Mouse (Mus musculus) CD4-positive helper T cell, adult 2 months (primary cell): ENCODE measurements around the gene Ccdc57.
"Not testable (repeated sequence)": the region's sequence is repeated elsewhere in the genome, so short reads cannot be mapped to it uniquely, and the experiment has no call there.

ENCODE experiments used
- DNase-seq: peaks from one replicate; pipeline ENCODE4 v3.0.0-alpha.2; 2012; ENCODE audit warnings: low read depth, missing footprints, low spot score

Ccdc57 gene

DNA sequence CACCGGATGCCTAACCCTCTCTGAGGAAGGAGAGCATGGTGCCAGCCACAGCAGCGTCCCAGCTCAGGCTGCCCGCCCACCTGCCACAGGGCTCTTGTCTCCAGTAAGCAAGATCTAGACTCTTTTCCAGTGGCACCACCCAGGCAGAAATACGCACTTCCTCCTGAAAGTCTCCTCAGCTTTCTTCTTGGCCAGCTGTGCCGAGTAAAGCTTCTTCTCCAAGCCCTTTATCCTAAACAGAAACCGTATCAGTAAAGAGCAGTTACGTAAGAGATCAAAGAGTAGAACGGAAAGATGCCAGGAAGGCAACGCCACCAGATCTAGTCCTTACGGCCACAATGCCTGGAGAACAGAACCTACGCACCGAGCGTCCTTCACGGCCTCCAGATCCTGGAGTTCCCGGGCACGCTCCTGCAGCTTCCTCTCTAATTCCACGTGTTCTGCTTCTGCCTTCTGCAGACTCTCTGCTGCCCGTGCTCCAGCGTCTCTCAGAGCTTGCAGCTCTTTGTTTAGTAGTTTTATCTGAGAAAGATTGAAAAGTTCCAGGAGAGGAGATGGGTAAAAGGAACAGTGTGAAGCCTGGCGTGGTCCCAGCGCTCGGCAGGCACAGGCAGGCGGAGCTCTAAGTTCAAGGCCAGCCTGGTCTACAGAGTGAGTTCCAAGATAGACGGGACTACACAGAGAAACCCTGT, 29.4 kb downstream of the Ccdc57 start:
- DNase-seq = no peak

DNA sequence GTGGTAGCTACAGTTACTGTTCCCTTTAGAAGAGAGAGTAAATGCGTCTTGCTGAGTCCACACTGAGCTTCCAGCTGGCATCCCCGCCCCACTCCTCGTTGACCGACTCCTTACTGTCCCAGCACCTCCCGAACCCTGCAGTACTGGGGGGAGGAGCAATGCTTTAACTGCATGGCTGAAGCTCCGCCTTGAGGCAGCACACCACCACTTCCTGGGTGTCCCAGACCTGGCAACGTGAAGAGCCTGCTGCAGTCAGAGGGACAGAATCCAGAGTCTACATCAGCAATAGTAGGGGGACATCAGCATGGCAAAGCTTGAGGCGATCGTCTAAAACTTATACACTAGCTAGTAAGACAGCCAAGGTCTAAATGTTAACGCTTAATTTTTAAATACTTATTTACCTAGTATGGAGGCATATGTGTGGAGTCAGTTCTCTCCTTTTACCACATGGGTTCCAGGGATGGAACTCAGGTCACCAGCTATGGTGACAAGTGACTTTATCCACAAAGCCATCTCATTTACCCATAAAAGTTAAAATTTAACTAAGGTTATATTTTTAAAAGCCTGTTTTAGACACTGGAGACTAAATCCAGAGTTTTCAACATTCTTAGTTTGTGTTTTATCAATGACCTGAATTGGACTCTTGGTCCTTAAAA, 30.1 kb downstream of the Ccdc57 start:
- peak; percentile 12 for DNase-seq

DNA sequence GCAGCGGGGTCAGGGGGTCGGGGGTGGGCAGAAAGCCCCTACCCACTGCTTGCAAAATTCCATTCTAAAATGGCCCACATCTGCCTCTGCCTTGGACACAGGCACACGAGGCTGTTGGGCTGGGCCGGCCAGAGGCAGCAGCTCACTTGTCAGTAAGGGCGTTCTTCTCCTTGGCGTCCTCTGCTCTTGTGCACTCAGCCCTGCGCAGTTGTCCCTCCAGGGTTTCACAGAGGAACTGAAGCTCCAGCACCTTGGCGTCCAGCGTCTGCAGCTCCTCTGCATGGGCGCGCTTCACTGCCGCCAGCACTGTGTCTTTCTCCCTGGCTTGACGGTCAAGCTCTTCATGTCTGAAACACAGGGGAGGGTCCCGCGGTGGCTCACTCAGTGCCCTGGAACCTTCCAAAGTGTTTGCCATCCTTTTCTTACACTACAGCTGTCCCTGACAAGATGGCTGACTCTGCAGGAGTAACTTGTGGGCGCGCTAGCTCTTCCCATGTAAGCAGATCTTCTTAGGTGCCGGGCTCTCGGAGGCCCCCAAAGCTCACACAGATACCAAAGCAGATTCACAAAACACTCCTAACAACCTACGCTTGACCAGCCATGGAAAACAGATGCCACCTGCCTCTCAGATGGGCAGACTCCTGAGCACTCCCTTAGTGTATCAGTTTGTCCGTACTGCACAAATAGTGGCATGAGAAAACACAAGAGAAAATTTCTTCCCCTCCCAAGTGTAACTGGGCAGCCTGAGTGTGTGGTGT, 30.8 kb downstream of the Ccdc57 start:
- no peak for DNase-seq

DNA sequence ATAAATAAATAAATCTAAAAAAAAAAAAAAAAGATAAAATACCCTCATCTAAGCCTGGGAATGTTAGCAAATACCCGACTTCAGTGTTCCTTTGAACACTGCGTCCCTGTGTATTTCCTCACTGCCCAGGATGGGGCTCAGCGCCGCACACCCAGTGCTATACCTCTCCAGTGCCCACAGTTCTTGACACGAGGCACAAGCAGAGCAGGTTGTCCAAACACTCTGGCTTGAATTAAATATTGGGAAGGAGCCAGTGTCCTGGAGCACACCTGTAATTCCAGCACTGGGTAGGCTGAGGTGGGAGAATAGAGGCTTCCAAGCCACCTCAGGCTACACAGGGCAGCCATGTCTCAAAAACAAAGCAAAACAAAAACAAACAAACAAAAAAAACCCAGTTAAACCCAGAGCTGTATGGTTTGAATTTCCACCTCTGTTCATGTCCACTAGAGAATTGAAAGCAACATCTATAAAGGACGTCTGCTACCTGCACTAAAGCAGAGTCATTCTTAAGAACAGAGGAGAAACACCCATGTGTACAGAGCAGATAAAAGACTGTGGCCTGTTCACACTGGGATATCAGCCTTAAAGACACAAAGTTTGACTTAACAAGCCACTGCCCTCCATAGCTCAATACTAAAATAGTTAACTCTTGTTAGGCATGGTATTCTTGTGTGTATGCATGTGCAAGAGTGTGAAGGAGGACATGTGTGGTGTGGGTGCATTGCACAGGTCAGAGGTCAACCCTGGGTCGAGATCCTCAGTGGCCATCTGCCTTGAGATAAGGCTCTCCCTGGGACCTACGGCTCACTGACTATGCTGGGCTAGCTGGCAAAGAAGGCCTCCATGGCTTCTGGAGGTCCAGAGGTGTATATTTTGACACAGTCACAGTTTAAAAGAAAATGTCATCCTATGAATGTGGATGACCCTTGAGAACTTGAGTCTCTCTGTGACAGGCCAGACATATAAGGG, 32.1 kb downstream of the Ccdc57 start:
- no peak for DNase-seq

DNA sequence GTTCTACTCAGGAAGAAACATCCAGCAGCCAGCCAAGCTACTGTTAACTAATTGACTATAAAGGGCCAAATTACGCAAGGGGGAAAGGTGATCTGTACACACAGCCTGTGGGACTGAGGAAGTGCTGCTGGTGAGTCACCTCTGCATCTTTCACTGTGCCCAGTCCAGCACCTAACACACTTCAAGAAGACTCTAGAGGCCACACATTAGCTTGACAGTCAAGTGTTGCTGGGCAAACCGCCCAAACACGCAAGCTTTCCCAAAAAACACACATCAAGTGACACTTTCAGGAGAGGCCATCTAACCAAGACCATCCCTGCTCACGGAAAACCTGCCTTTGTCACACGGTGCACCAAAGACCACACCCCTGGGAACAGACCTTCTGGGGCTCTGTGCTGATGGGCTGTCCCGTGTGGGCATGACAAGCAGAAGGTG, 34.5 kb downstream of the Ccdc57 start:
- no peak for DNase-seq

DNA sequence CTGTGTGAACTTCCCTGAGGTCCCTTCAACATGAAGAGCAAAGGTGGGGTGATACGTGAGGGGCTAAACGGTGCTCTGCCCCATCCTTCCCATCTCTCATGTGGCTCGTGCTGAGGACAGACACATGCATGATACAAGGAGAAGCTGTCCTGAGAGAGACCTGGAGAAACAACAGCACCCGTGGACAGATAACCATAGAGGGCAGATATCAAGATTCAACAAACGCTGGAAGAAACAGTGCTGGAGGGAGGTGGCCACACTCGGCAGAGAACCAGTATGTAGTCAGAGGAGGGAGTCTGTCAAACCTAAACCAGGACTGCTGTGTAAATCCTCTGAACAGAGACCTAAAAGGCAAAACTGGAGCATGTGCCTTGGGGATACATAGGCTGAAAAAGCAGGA, 37.2 kb downstream of the Ccdc57 start:
- DNase-seq = no peak

DNA sequence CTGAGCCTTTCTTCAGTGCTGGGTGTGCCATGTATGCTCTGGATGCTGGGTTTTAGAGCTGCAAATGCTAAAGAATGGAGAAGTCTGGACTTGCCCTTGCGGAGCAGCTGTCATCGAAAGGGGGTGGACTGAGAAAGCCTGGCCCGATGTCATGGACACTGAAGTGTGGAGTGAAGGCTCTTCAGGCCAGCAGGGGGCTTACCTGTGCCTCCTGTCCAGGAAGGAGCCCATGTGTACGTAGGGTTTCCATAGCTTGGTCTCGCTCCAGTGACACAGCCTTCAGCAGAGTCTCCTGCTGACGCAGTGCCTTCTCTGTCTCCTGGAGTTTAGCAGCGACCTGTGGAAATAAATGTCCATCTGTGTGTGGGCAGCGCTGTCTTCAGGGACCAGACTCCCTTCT, 38.3 kb downstream of the Ccdc57 start:
- no peak for DNase-seq

DNA sequence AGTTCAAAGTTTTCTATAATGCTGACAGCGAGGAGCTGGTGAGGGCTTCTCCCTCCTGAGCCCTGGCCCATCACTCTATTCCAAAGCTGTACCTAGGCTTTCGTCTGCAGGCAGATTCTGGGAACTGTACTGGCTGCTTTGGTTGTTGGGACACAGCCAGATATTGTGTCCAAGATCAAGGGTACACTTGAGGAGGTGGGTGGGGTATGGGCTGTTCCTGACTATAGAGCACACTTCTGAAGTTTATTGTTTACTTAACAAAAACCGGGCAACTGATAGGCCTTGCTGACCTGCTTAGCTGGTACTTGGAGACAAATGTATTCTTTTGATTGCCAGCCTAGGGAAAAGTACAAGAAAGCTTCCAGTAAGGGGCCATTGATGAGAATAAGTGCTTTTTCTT, 43.5 kb downstream of the Ccdc57 start:
- DNase-seq = no peak

DNA sequence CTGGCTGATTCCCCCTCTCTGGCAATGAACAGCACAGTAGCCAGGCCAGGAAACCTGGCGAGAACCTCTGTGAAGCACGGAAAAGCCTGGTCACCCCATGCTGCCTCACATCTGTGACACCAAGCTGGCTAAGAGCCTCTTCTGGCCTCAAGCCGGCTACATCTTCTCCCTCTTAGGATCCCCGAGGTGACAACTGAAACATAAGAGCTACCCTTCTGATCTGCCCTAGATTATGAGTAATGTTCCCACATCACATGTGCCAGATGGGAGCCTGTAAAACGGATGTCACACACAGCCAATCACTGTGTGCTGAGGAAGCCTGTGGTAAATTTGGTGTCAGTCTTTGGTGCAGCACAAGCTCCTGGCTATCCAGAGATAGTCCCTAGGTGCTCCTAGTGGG, 44.0 kb downstream of the Ccdc57 start:
- peak; percentile 35 for DNase-seq

DNA sequence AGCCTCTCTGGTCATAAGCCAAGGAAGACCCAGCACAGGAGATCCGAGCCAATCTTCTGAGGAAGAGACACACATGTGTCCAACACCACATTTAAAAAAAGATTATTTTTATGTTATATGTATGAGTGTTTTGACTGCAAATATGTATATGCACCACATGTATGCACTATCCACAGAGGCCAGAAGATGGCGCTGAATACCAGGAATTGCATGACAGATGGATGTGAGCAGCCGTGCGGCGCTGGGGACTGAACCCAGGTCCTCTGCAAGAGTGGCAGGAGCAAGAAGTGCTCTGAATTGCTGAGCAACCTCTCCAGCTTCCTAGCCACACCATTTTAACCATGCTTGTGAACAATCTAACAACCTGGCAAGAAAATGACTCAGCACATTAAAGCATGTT, 45.2 kb downstream of the Ccdc57 start:
- DNase-seq = no peak

DNA sequence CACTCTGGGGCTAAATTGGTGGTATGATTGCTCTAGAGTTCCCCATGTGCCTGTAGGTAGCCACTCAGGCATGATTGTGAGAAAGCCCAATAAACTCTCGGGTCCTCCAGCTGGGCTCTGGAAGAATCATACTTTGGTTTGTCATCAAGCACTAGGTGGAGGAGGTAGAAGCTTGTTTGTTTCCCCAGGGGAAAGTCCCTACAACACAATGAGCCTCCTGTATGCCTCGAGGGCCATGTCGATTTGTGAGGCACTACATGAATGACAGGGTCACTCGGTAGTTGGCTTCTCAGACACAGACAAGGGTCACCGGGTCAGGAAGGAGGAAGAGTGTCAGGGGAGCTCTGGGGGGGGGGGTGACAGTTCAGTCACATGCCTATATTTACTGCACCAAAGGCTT, 46.2 kb downstream of the Ccdc57 start:
- DNase-seq = peak; percentile 34

DNA sequence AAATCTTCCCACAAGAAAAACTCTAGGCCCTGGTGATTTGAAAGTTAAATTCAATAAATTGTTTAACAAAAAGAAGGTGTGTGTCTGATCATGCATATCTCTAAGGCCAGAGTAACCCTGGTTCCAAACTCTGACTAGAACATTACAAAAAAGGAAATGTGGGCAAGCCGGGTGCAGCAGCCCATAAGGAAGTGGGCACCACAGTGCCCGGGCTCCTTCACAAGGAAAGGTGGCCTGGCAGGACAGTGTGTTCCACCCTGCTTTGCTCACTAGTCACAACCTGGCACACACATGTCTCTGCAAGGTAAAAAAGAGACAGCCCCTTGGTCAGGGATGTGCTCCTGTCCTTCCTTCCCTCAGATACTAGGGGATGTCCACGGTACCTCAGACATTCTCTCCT, 49.1 kb downstream of the Ccdc57 start:
- no peak for DNase-seq

DNA sequence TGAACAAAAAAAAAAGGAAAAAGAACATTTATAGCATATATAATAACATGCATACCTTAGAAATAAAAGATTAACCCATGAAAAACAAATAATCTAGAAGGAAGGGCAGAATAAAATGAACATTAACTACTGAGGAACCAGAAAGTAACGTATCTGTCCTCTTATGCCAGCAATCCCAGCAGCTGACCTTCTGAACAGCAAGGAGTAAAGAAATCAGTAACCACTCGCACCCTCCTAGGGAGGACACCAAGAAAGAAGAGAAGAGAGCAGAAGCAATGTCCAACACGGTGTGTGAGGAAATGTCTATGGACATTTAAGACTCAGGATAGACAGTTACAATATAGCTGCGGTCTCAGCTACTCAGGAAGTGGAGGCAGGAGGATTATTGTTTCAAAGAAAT, 49.7 kb downstream of the Ccdc57 start:
- no peak for DNase-seq

DNA sequence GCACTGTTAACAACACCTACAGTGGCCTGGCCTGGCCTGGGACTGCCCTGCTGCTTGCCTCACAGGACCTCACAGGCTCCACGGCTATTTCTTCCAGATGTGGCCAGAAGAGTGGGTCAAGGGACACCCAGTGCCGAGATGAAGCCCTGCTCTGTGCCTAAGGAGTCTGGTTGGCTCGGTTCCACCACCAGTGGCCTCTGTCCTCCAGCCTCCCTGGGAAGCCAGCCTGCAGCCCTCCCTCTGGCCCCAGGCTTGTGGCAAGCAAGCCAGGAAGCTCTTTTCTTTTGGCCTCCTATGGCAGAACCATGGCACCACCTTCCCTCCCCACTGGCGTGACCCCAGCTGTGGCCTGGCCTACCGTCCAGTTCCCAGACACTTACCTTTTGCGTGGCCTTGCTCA, 59.5 kb downstream of the Ccdc57 start:
- DNase-seq = no peak

DNA sequence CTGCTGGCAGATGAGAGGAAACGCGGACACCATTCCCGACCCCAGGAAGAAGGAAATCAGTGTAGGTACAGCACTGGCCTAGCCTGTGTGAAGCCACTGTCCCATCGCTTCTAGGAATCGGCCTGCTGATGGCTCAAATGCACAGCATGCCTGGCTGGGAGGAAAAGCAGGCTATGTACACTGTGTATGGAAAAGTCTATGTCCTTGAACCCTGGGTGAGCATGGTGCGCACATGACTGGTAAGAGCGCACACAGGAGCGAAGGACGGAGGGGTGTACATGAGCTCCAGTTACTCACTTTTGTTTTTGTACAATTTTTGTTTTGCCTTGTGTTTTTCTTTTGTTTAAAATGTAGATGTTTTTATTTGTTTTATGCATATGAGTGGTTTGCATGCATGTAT, 61.2 kb downstream of the Ccdc57 start:
- DNase-seq = no peak

DNA sequence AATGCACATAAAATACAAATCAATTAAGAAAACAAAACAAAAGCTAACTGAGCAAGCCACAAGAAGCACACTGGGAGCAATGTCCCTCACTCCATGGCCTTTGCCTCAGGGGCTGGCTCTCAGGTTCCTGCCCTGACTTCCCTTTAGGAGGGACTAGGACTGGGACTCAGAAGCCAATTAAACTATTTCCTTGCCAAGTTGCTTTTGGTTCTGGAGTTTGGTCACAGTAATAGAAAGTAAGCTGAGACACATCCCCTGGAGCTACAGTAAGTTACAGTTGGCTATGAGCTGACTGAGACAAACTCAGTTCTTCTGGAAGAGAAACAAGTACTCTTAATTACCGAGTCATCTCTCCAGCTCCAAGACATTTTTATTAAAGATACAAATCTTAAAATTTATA, 66.9 kb downstream of the Ccdc57 start:
- DNase-seq = no peak

DNA sequence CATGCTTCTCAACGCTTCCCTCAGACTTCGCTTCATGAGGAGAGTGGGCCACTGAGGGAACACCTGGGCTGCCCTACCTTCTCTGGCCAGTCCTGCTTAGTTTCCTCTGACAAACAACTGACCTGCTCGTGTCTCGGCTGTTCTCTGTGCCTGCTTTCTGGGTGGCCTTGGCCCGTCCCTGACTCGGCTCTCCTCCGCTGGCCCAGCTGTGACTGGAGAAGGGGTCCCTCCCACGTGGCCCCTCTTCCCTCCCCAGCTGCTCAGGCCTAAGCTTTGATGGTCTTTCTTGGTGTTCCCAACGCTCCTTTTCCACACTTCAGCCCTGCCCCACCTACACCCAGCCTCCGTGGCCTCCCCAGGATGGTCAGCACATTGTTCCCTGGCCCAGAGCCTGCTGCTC, 69.9 kb downstream of the Ccdc57 start:
- DNase-seq = no peak

DNA sequence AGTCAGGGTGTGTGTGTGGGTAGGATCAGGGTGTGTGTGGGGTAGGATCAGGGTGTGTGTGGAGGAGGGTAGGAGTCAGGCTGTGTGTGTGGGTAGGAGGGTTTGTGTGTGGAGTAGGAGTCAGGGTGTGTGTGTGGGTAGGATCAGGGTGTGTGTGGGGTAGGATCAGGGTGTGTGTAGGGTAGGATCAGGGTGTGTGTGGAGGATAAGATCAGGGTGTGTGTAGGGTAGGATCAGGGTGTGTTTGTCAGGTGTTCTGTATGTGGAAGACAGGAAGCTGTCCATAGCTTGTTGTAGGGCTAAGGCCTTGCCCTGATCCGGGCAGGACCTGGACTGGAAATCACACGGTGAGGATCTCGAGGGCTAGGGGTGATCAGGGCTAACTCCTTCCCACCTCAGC, 76.7 kb downstream of the Ccdc57 start:
- not testable (repeated sequence) for DNase-seq

DNA sequence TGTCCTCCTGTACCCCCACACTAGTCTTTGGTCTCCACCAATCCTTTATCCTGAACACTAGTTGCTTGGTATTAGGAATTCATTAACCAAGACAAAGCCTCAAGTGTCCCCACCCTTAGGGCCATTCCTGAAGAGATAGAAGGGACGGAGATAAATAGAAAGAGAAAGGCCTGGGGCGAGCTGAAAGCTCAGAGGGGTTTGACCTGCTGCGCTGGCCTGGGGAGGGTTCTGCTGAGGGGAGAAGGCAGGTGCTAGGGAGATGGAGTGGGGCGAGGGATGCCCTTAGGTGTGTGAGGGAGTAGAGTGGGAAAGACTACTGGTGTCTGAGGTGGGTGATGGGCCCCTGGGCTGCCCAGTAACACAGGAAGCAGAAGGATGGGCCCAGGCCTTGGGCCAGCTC, 78.9 kb downstream of the Ccdc57 start:
- DNase-seq = no peak

DNA sequence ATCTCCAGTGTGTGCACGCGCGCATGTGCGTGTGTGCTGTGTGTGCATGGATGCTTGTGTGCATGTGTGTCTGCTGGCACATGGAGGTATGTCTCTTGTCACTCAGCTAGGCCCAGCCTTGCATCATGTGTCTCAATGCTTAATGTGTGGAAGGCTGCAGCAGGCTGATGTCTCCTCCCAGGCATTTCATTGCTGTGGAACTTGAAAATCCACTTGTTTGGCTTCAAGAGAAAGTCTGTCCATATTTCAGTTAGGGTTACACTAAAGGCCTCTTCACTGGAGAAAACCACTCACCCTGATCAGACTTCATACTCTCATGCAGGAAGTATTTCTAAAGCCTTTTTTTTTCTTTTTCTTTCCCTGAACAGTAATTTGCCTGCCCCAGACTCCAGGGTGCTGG, 79.5 kb downstream of the Ccdc57 start:
- no peak for DNase-seq

DNA sequence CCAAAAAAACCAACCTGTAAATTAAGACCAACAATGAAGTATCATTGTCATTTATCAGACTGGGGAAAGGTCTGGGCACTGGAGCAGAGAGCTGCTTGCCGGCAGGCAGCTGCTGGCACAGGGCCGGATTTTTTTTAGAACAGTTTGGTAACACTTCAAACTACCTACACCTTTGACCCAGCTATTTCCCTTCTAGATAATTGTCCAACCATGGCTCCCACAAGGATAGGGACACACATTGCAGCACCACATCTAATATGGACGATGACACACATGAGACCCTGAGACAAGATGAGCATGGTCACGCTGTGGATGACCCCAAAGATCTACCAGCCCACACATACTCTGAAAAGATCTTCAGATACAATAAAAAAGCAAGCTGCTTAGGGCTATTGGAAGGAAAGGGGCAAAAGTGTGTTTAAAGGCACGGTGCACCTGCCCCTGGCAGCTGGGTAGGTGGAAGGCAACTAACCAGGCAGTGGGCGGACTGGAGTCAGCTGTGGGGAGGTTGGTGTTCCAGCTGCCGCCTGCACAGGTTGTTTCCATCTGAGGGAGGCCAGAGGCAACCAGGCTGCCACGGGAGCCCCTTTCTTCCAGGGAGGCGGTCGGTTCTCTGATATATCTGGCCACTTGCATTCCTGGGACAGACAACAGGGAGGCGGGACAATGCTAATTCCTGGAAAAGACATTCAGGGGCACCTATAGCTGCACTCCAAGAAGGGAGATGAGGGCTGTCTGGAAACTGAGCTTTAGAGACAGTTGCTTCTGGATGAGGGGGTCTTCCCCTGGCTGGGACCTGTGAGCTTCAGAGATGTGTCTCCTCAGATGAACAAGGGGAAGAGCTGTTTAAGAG, 80.4 kb downstream of the Ccdc57 start:
- DNase-seq = no peak
